Mouse (Mus musculus) cerebellum, postnatal 14 days (tissue): Measurements from ENCODE around the gene Etnk1.
"Not testable (repeated sequence)": the region's sequence is repeated elsewhere in the genome, so short reads cannot be mapped to it uniquely, and the experiment has no call there.

Experiments
- DNase-seq, 2 experiments: peaks; one replicate each; pipeline ENCODE4 v3.0.0; 2021; ENCODE audit warnings: mixed read lengths in 2 of 2

Gene Etnk1

DNA sequence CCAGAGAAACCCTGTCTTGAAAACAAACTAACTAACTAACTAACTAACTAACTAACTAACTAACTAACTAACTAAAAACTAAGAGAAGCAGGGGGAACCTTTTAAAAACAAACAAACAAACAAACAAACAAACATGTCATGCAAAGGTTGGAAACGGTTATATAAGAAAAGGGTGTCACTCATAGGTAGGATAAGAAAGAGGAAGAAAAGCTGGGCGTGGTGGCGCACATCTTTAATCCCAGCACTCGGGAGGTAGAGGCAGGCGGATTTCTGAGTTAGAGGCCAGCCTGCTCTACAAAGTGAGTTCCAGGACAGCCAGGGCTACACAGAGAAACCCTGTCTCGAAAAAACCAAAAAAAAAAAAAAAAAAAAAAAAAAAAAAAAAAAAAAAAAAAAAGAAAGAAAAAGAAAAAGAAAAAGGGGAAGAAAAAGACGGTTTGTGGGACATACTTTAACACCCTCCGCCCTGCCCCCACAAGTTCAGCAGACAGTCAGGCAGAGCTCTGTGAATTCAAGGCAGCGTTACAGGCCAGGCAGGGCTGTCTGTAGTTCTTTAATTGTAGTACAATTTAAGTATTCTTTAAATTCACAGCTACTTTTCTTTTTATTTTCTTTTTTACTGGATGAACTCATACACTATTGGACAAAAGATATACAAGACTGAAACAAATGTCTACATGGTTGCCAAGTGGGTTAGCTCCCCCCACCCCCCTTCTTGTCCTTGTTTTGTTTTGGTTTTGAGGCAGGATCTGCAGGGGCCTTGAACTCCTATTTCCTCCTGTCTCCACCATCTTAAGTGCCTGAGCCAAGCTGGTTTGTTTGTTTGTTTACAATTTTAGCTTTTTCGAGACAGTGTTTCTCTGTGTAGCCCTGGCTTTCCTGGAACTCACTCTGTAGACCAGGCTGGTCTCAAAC is 15.7 kb upstream of the Etnk1 start:
- DNase-seq, result not testable (repeated sequence)

DNA sequence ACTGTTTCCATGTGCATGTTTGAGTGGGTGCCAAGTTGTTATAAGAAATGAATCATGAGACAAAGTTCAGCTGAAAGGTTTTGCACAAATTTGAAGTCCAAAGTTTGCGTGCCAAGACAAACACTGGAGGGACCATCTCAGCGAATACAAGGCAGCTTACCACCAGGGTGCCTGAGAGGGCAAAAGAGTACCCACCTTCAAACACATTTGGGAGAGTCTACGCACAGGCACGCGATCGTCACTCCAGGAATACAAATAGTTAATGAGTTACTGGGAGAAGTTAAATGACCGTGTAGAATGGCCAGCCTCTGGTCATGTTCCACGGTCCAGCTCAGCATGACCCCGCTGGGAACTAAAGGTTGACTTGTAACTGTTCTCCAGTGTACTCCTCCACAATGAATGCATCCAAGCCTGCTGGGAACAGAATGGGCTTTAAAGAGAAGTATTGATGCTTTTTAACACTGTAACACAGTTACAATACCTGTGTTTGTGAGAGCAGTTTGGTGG is 14.6 kb upstream of the Etnk1 start:
- no peak for DNase-seq

DNA sequence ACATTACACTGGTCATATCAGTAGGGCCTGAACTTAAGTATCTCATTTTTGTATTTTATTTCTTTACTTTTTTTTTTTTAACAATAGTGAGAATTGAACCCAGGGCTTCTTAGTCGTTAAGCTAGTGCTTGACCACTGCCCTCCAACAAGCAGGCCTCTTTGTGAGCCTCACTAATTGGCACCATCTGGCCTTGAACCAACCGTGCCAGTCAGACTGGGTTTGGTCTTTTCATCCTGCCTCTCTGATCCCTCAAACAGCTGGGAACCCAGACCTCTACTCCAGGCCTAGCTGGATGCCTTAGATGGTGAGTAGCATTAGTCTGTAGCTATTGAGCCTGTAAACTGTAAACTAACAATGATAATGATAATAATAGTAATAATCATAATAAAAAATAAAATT is 13.9 kb upstream of the Etnk1 start:
- no peak for DNase-seq

DNA sequence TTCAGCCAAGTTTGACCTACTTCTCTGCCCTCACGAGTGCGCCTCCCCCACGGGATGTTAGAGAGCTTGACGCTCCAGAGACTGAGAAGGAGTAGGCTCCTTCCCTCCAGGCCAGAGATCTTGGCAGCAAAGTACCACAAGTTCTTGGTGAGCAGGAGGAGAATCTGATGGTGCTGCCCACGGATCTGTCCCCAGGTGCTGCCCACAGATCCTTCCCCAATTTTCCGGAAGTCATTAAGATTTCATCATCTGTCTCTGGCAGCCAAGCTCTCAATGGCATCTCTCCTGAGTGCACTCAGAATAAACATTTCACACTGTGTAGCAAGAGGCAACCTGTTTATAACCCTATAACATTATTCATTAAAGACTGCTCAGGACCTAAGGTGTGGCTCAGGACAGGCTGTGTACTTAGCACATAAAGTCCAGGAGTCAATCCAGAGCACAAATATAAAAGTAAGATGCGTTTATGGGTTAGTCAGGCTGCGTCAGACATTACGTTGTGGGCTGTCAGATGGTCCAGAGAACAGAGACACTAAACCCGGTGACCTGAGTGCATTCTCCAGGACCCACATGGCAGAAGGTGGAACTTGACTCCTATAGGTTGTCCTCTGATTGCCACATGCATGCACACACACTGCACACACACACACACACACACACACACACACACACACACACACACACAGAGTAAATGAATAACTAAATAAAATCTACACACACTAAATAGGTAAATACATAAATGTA is 13.1 kb upstream of the Etnk1 start:
- no peak for DNase-seq

DNA sequence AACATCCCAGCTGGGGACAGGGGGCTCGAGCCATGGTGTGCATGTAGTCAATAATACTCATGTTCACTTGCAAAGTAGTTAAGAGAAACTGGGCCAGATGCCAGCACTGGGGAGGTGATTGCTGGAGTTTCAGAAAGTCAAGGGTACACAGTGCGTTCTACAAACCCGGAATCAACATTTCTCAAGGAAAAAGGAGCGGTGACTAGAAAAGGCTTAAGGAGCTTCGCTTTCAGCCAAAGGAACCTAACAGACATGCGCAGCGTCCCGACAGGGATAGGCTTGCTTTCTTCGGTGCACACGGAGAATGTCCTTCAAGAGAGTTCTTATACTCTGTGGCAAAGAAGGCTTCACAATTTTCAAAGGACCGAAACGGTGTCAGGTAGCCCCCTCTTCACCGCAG is 12.1 kb upstream of the Etnk1 start:
- no peak for DNase-seq

DNA sequence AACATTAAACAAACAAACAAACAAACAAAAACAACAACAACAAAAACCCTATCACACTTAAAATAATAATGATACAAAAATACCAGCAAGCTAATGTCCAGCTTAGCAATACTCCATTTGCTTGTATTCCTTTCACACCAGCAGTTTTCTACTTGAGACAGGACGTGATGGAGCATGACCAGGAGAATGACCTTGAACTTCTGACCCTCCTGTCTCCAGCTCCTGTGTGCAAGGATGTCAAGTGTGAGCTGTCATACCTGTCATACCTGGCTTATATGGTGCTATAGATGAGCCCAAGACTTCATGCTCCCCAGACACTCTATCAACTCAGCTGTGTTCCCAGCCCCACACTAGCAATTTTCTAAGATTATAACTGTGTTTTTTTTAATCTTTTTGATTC is 11.0 kb upstream of the Etnk1 start:
- no peak for DNase-seq

GRCm38 (mm10) chr6:143156684-143157083 is 10.3 kb upstream of the Etnk1 start:
- DNase-seq, result no peak

GRCm38 (mm10) chr6:143157401-143157800 is 9.6 kb upstream of the Etnk1 start:
- no peak for DNase-seq

DNA sequence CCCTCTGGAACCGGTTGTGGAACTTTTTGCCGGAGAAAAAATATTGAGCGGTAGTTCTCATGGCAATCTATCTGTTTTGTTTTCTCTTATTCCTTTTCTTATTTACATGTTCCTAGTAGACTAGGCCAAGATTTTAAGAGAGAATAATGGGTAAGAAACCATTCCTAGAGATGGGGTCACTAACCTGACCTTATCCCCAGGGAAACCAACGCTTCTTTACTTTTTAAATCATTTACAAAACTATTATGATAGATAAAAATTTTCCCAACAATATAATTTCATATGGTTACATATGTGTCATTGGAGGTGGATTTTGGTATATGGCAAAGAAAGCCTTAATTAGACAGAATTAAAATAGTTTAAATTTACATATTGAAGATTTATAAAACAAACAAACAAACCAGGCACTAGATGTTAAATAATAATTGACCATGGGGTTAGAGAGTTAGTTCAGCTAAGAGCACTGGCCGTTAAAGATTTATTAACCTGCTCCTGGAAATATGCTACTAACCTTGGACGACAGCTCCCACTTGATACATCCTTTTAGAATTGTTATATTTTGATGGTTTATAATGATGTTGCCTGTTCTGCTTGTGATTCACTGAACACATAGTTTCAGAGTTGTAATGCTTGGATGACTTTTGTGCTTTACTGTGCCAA is 6.3 kb upstream of the Etnk1 start:
- DNase-seq, result no peak

- no peak for DNase-seq
These were observed 4.7 kb upstream of the Etnk1 start for GRCm38 (mm10) chr6:143162161-143162877.

DNA sequence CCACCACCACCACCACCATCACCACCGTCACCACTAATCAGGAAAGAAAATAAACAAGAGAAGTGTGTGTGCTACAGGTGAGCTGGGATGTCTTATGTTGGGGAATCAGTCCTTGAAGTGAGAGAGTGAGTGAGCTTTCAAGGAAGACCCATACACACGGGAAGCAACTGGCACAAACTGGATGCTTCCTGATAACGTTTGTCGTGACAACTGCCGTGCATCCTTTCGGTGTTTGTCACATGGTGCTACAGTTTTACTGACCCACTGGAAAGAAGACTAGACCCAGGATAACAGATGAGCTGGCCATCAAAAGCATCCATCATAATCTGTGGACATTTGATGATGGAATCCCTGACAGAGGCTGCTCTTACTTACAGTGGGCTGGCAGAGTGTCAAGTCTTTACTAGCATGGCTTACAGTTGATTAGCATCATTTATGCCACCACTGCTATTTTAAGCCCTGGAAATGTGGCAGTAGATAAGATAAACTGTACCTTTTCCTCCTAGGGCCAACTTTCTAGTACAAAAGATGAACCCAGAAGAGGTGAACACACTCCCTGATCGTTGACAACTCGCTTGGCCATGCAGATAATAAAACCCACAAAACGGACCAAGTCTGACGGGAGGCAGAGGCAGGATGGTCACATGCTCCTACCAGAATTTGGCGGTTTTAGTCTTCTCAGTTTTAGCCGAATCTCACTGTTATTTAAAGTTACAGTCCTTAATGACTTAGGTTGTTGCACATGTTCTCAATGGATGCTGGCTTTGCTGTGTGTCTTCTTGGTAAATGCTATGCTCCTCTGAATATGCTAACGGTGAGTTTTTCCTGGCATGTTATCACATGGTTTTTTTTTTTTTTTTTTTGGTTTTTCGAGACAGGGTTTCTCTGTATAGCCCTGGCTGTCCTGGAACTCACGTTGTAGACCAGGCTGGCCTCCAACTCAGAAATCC is 2.8 kb upstream of the Etnk1 start:
- DNase-seq, result no peak

- DNase-seq, result no peak
These were observed 2.1 kb upstream of the Etnk1 start for GRCm38 (mm10) chr6:143164906-143165255.

DNA sequence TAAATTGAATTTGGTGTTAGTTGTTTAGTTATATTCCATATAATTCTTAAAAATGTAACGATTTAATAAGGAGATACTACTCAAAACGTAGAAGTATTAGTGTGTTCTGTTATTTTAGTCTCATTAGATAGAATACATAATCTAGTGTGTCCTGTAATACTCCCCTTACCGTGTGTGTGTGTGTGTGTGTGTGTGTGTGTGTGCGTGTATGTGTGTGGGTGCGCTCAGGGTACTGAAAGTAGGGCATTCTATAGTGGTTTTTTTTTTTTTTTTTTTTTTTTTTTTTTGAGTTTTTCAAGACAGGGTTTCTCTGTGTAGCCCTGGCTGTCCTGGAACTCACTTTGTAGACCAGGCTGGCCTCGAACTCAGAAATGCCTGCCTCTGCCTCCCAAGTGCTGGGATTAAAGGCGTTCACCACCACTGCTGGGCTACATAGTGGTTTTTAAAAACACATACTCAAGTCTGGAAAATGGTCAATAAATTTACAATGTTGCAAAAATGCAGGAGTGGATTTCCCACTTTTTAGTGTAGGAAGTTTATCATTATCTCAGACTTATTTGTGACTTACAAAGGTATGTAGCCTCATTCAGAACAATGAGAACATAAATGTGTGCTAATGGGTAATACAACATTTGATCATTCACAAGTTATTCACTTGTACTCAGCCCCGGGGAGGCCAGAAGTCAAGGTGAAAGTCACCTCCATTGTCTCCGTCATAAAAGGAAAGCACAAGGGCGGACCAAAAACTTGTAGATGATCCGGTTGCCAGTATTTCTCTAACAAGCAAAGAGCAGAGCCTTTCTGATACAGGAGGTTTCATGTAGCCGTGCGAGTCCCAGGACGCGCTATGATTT is 1.4 kb upstream of the Etnk1 start:
- DNase-seq, result no peak

- peak in 1 of 2 experiments; percentile 75 for DNase-seq
These were observed 443 bp downstream of the Etnk1 start for GRCm38 (mm10) chr6:143167409-143167919.

DNA sequence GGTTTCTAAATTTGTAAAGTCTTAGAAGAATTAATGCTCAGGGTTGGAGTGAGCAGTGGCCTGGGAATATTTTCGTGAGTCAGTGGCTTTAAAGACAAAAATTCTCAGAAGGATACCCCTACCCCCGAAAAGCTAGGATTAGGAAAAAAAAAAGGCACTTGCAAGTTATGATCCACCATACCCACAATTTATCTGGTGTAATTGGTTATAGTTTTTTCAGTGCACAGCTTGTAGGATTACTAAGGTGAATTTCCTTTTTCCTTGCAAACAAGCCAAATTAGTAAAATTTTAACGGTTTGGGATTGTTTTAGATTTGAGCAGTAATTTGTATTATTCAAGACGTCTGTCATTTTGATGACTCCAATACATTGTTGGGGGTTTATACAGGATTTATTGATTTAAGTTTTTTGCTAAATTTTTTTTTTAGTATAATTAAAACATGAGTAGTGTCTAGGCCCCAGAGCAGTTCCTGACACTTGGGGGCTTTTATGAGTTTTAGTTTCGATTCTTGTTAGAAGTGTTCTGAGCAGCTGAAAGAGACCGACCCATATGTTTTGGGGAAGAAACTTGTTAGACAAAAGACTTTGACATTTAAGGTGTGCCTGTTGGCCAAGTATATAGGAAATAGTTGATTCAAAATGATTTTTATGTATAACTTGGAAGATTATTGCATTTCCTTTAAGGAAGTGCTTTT is 1.1 kb downstream of the Etnk1 start:
- DNase-seq, result no peak

DNA sequence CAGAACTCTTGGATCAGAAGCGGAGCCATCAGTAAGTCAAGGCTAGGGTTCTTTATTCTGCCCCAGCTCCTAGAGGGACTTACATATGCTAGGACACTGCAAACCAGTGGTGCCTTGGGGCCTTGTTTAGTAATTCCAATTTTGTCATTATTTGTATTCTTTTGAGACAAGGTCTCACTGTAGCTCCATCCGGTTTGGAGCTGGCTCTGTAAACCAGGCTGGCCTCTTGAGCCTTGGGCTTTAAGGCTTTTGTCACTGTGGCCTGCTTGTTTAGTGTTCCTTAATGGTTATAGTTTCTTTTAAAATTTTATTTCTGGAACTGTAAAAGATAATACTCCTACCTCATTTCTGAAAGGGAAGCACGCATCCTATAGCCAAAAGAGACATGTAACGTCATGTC is 2.4 kb downstream of the Etnk1 start:
- DNase-seq, result no peak

GRCm38 (mm10) chr6:143170166-143170960 is 3.3 kb downstream of the Etnk1 start:
- no peak for DNase-seq

DNA sequence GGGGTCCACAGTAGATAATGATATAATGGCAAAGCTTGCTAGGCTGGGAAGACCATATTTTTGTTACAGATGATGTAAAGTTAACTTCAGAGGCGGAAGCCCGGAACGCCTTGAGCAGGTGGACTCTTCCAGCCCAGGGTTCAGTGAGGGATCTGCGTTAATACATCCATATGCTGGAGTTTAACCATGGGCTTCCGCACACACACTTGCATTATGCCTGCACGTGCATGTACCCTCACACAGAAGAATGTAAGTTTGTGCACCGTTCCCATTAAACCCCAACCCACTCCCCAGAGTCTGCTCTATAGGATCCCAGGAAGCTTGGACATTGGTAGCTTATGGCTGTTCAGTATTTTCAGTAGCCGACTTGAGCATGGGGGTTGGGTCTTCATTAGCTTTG is 4.0 kb downstream of the Etnk1 start:
- no peak for DNase-seq
